In genomic region chr3:135628706-135629169, GRCm38 (mm10) we compare ENCODE assay signal across 10 mouse cellular contexts.
DNase-seq lines count a peak whose midpoint lies in the region; ATAC-seq lines count a peak whose summit lies in the region.
"Had no signal": no experiment of that assay in that cellular context is flagged by ENCODE, and none has a peak within 500 bp of the region (broad histone marks: within the 10 kb centered on the region; RNA-seq: fewer than 3 reads in every experiment).

No protein-coding gene starts in this region.

- no peaks in the 10 kb centered on the region for H3K9me3 ChIP-seq in heart, embryonic 13.5 days
- H3K9me3 ChIP-seq in embryonic facial prominence, embryonic 10.5 days = no peaks in the 10 kb centered on the region
- H3K9me3 ChIP-seq in midbrain, embryonic 13.5 days = no peaks in the 10 kb centered on the region
- H3K9me3 ChIP-seq: midbrain, embryonic 12.5 days had no signal

- no peaks in the 10 kb centered on the region for H3K27me3 ChIP-seq in heart, embryonic 13.5 days (replicated peaks)
- no peaks in the 10 kb centered on the region for H3K27me3 ChIP-seq in embryonic facial prominence, embryonic 10.5 days (replicated peaks; ENCODE audit: low read depth, poor library complexity, severe bottlenecking)
- H3K27me3 ChIP-seq in midbrain, embryonic 13.5 days = no peaks in the 10 kb centered on the region
- H3K27me3 ChIP-seq: midbrain, embryonic 12.5 days had no signal

- H3K4me1 ChIP-seq in heart, embryonic 13.5 days = peaks cover 25% of the 10 kb centered on the region
- H3K4me1 ChIP-seq in embryonic facial prominence, embryonic 10.5 days = peaks cover 19% of the 10 kb centered on the region; the same call in 1 of the 2 replicates
- H3K4me1 ChIP-seq in midbrain, embryonic 13.5 days (replicated peaks) = peaks cover 4% of the 10 kb centered on the region; the same call in 1 of the 2 replicates
- H3K4me1 ChIP-seq: midbrain, embryonic 12.5 days had no signal

- no peak for DNase-seq in heart, postnatal 25 days (ENCODE audit: low spot score)
- no peak for DNase-seq in embryonic facial prominence, embryonic 10.5 days (ENCODE audit: low spot score)
- DNase-seq in kidney, postnatal 36 days = peak; percentile 36 to 53
- peak; percentile 23 for DNase-seq in retina, embryonic 14.5 days (ENCODE audit: low spot score)
- DNase-seq in right cerebral cortex, postnatal 10 days (ENCODE audit: low spot score in 2 of 2) = no peak
- DNase-seq in left cerebral cortex, adult 8-10 months (ENCODE audit: low spot score in 2 of 2) = no peak
- DNase-seq: right cerebral cortex, adult 18-20 months had no signal

- WGBS in heart, embryonic 13.5 days = 36% methylated on average over 9 of the region's 9 CpGs
- 80% methylated on average over 9 of the region's 9 CpGs for WGBS in embryonic facial prominence, embryonic 10.5 days
- 85% methylated on average over 9 of the region's 9 CpGs for WGBS in midbrain, embryonic 13.5 days

- H3K9ac ChIP-seq in heart, embryonic 13.5 days = no peak overlapping the region
- no peak overlapping the region for H3K9ac ChIP-seq in midbrain, embryonic 13.5 days (replicated peaks)
- H3K9ac ChIP-seq: midbrain, embryonic 12.5 days had no signal

- H3K4me3 ChIP-seq in heart, embryonic 13.5 days = no peak overlapping the region
- H3K4me3 ChIP-seq in embryonic facial prominence, embryonic 10.5 days = no peak overlapping the region
- H3K4me3 ChIP-seq in midbrain, embryonic 13.5 days (replicated peaks) = no peak overlapping the region
- H3K4me3 ChIP-seq: midbrain, embryonic 12.5 days had no signal

- H3K27ac ChIP-seq in heart, embryonic 13.5 days (replicated peaks) = peak overlapping the region; percentile 64
- H3K27ac ChIP-seq in embryonic facial prominence, embryonic 10.5 days (replicated peaks) = 0 out of 2 replicates have a peak overlapping the region, but pooled peaks have one; percentile 30
- no peak overlapping the region for H3K27ac ChIP-seq in midbrain, embryonic 13.5 days
- H3K27ac ChIP-seq: midbrain, embryonic 12.5 days had no signal

- intact Hi-C loops in heart, postnatal 25 days (cut with DNase I) = no loop called here

- peaks cover 64% of the 10 kb centered on the region for H3K36me3 ChIP-seq in heart, embryonic 13.5 days
- peaks cover 47% of the 10 kb centered on the region for H3K36me3 ChIP-seq in embryonic facial prominence, embryonic 10.5 days (replicated peaks)
- peaks cover 13% of the 10 kb centered on the region for H3K36me3 ChIP-seq in midbrain, embryonic 13.5 days

- no peak for ATAC-seq in heart, embryonic 13.5 days (ENCODE audit: extremely low read depth, insufficient number of reproducible peaks, low FRiP score, low TSS enrichment)
- ATAC-seq in midbrain, embryonic 13.5 days = no peak

- no peak overlapping the region for H3K4me2 ChIP-seq in heart, embryonic 13.5 days
- no peak overlapping the region for H3K4me2 ChIP-seq in midbrain, embryonic 13.5 days (replicated peaks)
- H3K4me2 ChIP-seq: midbrain, embryonic 12.5 days had no signal

Comparison
In these comparisons a context has a peak if more than half of its experiments do, and no peak if none do; other contexts are left out.
1. DNase-seq: peak in kidney, postnatal 36 days (2 of 2) and retina, embryonic 14.5 days (single experiment); none in heart, postnatal 25 days (single experiment), embryonic facial prominence, embryonic 10.5 days (single experiment), right cerebral cortex, postnatal 10 days (0 of 2) and left cerebral cortex, adult 8-10 months (0 of 2).